Mouse (Mus musculus) cortical plate, adult 2 months (tissue): ENCODE data around the gene Pde4dip.

ENCODE experiments used
- CTCF ChIP-seq: fragments of 200-500 bp; IDR thresholded peaks from 2 replicates; pipeline ENCODE4 v1.5.1; 2011; ENCODE audit warnings: mild to moderate bottlenecking, control low read depth, low read length; ENCODE audit not compliant: insufficient read depth; ENCODE audit errors: extremely low read depth
- POLR2A ChIP-seq: fragments of 200-500 bp; IDR thresholded peaks from 2 replicates; pipeline ENCODE4 v1.6.1; 2011; ENCODE audit warnings: mild to moderate bottlenecking, low read length, control low read depth; ENCODE audit not compliant: insufficient read depth; ENCODE audit errors: extremely low read depth

GRCm38 (mm10) chr3:97682159-97682502 lies 206.4 kb downstream of the Pde4dip start:
- TF ChIP-seq CTCF (no peak), POLR2A (no peak)
